Mouse (Mus musculus) forebrain, postnatal 0 days (tissue): ENCODE results near the gene Cachd1. TPM values are rescaled to one million over a fixed set of nuclear protein-coding genes. Genes with fewer than 3 reads are reported as not detected.
A peak's percentile ranks its signal among the peaks of the same experiment; 100 is the strongest.

Experiments
- ATAC-seq: fragments of 200-750 bp; cut with Nextera tagmentation; 2 replicates; pipeline ENCODE4 v1.8.0; 2017; ENCODE audit warnings: mild to moderate bottlenecking, moderate library complexity
- DNase-seq: peaks from one replicate; pipeline ENCODE4 v3.0.0-alpha.2; 2015
- H3K27ac ChIP-seq: fragments of 300-500 bp; sonication (generic); 2 replicates; pipeline ENCODE4 v1.5.1; 2014; ENCODE audit warnings: low read depth, mild to moderate bottlenecking, antibody characterized with exemption, low read length, moderate library complexity, mixed read lengths
- H3K27me3 ChIP-seq: fragments of 300-500 bp; sonication (generic); 2 replicates; pipeline ENCODE4 v1.6.1; 2014; ENCODE audit warnings: mild to moderate bottlenecking, low read length, mixed read lengths; ENCODE audit not compliant: insufficient read depth
- H3K36me3 ChIP-seq: fragments of 300-500 bp; sonication (generic); 2 replicates; pipeline ENCODE4 v1.6.1; 2014; ENCODE audit warnings: mild to moderate bottlenecking, moderate library complexity; ENCODE audit not compliant: insufficient read depth
- H3K4me1 ChIP-seq: fragments of 300-500 bp; sonication (generic); 2 replicates; pipeline ENCODE4 v1.6.1; 2014; ENCODE audit warnings: antibody characterized with exemption; ENCODE audit not compliant: insufficient read depth
- H3K4me2 ChIP-seq: fragments of 300-500 bp; sonication (generic); 2 replicates; pipeline ENCODE4 v1.6.1; 2014; ENCODE audit warnings: low read depth, mild to moderate bottlenecking, moderate library complexity
- H3K4me3 ChIP-seq: fragments of 300-500 bp; sonication (generic); 2 replicates; pipeline ENCODE4 v1.5.1; 2014; ENCODE audit warnings: low read depth, low read length, mixed read lengths
- H3K9ac ChIP-seq: fragments of 300-500 bp; sonication (generic); 2 replicates; pipeline ENCODE4 v1.6.1; 2014; ENCODE audit warnings: mild to moderate bottlenecking
- H3K9me3 ChIP-seq: fragments of 300-500 bp; sonication (generic); 2 replicates; pipeline ENCODE4 v1.6.1; 2016; ENCODE audit warnings: low read length
- CTCF ChIP-seq: sonication (generic); IDR thresholded peaks from 2 replicates; pipeline ENCODE4 v1.5.1; 2016; ENCODE audit warnings: antibody characterized with exemption, control low read depth, low read depth
- WGBS: fragments of 180-500 bp; shearing (Covaris S2); extraction: QIAGEN DNeasy Blood & Tissue Kit; methylation state at CpG from one replicate; pipeline ENCODE4 v1.1.7; 2014; 5-methylcytosine and 5-hydroxymethylcytosine counted together
- polyA plus RNA-seq: library from polyadenylated mRNA; unstranded; fragments of >200 nt; fragmentation: Nextera tagmentation; extraction: Ambion mirVana; gene quantifications from 2 replicates; pipeline ENCODE4 v1.2.1, GENCODE M21; 2015
- total RNA-seq: library from RNA; depleted of rRNA; stranded (reverse); fragments of >200 nt; gene quantifications from 2 replicates; pipeline ENCODE4 v1.2.3, GENCODE M21; 2014

Cachd1 gene
- total and polyA plus RNA-seq, 2 experiments from 2014 or later: 12.9 to 16.9 TPM

- 0 out of 2 replicates have a peak overlapping the region, but pooled peaks have one; percentile 15 for H3K27ac ChIP-seq
- TF ChIP-seq CTCF: no peak
- no peaks in the 10 kb centered on the region; the same call in 1 of the 2 replicates for H3K4me1 ChIP-seq
Observed at GRCm38 (mm10) chr4:100811802-100812510, 35.5 kb downstream of the Cachd1 start.

GRCm38 (mm10) chr4:100813767-100814461 is 37.4 kb downstream of the Cachd1 start:
- TF ChIP-seq CTCF: no peak
- no peaks in the 10 kb centered on the region for H3K27me3 ChIP-seq
- no peak for DNase-seq
- H3K4me1 ChIP-seq: no peaks in the 10 kb centered on the region; the same call in 1 of the 2 replicates
- no peak overlapping the region for H3K4me3 ChIP-seq
- no peaks in the 10 kb centered on the region for H3K9me3 ChIP-seq
- no peak for ATAC-seq
- no peaks in the 10 kb centered on the region for H3K36me3 ChIP-seq
- no peak overlapping the region for H3K9ac ChIP-seq
- WGBS: 75% methylated on average over 2 of the region's 2 CpGs
- H3K4me2 ChIP-seq: no peak overlapping the region
- H3K27ac ChIP-seq: no peak overlapping the region

More at GRCm38 (mm10) chr4:100811802-100812510, 35.5 kb downstream of the Cachd1 start:
- 11% methylated on average over 8 of the region's 8 CpGs for WGBS
- no peak overlapping the region for H3K4me3 ChIP-seq
- H3K4me2 ChIP-seq: peak overlapping the region; percentile 10
- H3K9ac ChIP-seq: no peak overlapping the region
- H3K36me3 ChIP-seq: no peaks in the 10 kb centered on the region
- H3K27me3 ChIP-seq: no peaks in the 10 kb centered on the region
- ATAC-seq (peak; percentile 67), DNase-seq (peak; percentile 32)
- H3K9me3 ChIP-seq: no peaks in the 10 kb centered on the region

DNA sequence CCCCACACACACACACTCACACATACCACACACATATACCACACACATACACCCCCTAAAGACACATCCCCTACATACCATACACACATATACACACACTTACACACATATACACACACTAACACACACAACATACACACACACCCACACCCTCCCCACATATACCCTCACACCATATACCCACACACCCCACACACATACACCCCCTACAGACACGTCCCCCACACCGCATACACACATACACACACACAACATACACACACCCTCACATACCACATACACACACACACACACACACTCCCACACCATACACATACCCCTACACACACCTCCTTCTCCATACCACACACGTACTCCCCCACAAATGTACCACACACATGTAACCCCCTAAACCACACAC is 42.8 kb downstream of the Cachd1 start:
- no peak for ATAC-seq
- WGBS: 96% methylated on average over 3 of the region's 3 CpGs
- H3K4me2 ChIP-seq: no peak overlapping the region

DNA sequence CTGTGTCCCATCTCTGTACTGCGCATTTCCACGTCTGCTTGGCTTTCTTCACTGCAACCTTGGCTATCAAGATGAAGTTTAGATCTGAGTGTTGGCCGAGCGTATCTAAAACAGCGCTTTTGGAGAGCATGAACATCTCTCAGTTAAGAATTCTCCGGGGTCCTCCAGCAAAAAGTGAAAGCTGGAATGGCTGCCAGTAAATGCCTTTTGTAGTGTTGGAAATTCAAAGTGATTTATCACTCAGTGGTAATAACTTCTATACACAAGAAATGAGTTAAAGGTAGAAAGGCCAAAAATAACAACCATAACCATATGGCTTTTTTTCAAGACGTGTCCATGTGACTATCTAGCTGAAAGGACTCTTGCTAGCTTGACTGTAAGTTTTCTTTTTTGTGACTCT is 46.1 kb downstream of the Cachd1 start:
- H3K4me1 ChIP-seq: no peaks in the 10 kb centered on the region
- no peaks in the 10 kb centered on the region for H3K9me3 ChIP-seq
- 84% methylated on average over 7 of the region's 7 CpGs for WGBS
- H3K36me3 ChIP-seq: no peaks in the 10 kb centered on the region
- H3K9ac ChIP-seq: no peak overlapping the region
- no peak overlapping the region for H3K4me2 ChIP-seq
- DNase-seq: no peak
- ATAC-seq: no peak
- no peaks in the 10 kb centered on the region for H3K27me3 ChIP-seq
- no peak overlapping the region for H3K27ac ChIP-seq
- no peak overlapping the region for H3K4me3 ChIP-seq
- TF ChIP-seq CTCF: no peak

More for the DNA sequence above, 42.8 kb downstream of the Cachd1 start:
- no peaks in the 10 kb centered on the region for H3K27me3 ChIP-seq
- DNase-seq: no peak
- no peak for TF ChIP-seq CTCF
- H3K9ac ChIP-seq: no peak overlapping the region
- no peak overlapping the region for H3K4me3 ChIP-seq
- H3K9me3 ChIP-seq: no peaks in the 10 kb centered on the region
- no peak overlapping the region for H3K27ac ChIP-seq
- no peaks in the 10 kb centered on the region for H3K36me3 ChIP-seq
- no peaks in the 10 kb centered on the region for H3K4me1 ChIP-seq

GRCm38 (mm10) chr4:100827374-100827773 is 50.9 kb downstream of the Cachd1 start:
- Histone ChIP-seq H3K27ac (no peak overlapping the region), H3K27me3 (no peaks in the 10 kb centered on the region), H3K4me1 (no peaks in the 10 kb centered on the region), H3K9me3 (no peaks in the 10 kb centered on the region), H3K36me3 (no peaks in the 10 kb centered on the region), H3K4me3 (no peak overlapping the region), H3K4me2 (no peak overlapping the region), H3K9ac (no peak overlapping the region)
- no peak for ATAC-seq
- no peak for TF ChIP-seq CTCF
- no peak for DNase-seq
- 22% methylated on average over 5 of the region's 5 CpGs for WGBS

DNA sequence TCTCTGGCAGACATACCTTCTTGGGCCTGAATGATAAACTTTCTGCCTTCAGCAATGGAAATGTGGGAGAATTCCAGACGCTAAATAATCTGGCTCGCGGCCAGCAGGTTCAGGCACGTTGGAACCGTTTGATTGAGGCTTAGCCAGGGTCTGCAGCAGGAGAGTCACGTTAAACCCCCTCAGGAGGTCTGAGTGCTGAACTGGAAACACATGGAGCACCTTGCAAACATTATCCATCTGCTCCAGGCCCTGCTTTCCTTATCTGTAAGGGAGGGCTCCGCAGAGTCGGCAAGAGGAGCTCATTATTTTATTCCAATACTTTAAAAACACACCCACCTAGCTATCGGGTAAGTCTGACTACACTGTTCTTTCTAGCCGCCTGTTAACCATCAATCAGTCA is 52.3 kb downstream of the Cachd1 start:
- ATAC-seq (no peak), DNase-seq (peak; percentile 21)
- H3K9ac ChIP-seq: no peak overlapping the region
- no peak overlapping the region for H3K4me3 ChIP-seq
- H3K4me2 ChIP-seq: no peak overlapping the region
- no peaks in the 10 kb centered on the region for H3K9me3 ChIP-seq
- no peak overlapping the region for H3K27ac ChIP-seq
- no peaks in the 10 kb centered on the region for H3K27me3 ChIP-seq
- WGBS: 6% methylated on average over 10 of the region's 10 CpGs
- no peaks in the 10 kb centered on the region for H3K4me1 ChIP-seq
- no peaks in the 10 kb centered on the region for H3K36me3 ChIP-seq
- TF ChIP-seq CTCF: no peak

- Histone ChIP-seq H3K9me3 (no peaks in the 10 kb centered on the region), H3K4me3 (no peak overlapping the region), H3K36me3 (no peaks in the 10 kb centered on the region), H3K4me2 (no peak overlapping the region), H3K27ac (no peak overlapping the region), H3K9ac (no peak overlapping the region), H3K27me3 (no peaks in the 10 kb centered on the region), H3K4me1 (no peaks in the 10 kb centered on the region)
- ATAC-seq (no peak), DNase-seq (no peak)
- 62% methylated on average over 6 of the region's 6 CpGs for WGBS
- peak; percentile 16 for TF ChIP-seq CTCF
Observed at GRCm38 (mm10) chr4:100837205-100837604, 60.7 kb downstream of the Cachd1 start.
